Mouse (Mus musculus) adrenal gland, postnatal 25 days (tissue): ENCODE measurements around the gene Mrpl51. TPM values are rescaled to one million over a fixed set of nuclear protein-coding genes. Genes with fewer than 3 reads are reported as not detected.

ENCODE experiments used
- DNase-seq: peaks from one replicate; pipeline ENCODE4 v3.0.0; 2021; ENCODE audit warnings: mixed read lengths
- microRNA-seq, 2 experiments: library from miRNA; unstranded; fragments of <30 nt; microRNA quantifications; one replicate each; pipeline ENCODE4 v1.2.0; 2021
- total RNA-seq: library from RNA; stranded (reverse); gene quantifications from 2 replicates; pipeline ENCODE4 v1.2.3, GENCODE M21; 2021

Gene Mrpl51
- total RNA-seq, 1 experiment from 2014 or later: 198 TPM

DNA sequence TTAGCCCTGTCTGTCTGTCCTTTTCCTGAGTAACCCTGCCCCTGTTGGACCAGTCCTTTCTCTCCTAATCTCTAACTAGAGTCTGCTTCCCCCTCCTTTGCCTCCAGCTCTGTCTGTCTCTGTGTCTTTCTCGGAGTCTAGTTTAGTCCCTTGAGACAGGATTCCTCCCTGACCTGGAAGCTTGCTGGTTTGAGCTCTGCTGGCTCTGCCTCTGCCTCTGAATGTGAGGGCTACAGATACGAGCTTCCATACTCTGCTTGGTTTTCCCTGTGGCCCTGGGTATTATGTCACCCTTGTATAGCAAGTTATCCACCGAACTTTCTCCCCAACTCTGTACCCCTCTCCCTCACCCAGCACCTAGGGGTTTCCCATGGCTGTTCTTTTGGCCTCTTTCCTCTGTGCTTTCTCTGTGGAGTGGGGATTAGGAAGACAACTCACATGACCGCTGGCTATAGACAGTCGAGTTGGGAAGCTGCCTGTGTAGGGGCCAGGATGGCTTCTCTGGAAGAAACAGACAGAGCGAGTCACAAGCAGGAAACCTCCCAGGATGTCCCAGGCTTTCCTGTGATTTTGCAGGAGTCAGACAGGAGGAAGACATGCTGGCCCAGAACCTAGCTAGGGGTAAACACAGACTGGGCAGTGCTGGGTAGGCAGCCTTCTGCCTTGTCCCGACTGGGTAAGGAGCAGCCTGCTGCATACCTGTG, 42.4 kb downstream of the Mrpl51 start:
- no peak for DNase-seq

DNA sequence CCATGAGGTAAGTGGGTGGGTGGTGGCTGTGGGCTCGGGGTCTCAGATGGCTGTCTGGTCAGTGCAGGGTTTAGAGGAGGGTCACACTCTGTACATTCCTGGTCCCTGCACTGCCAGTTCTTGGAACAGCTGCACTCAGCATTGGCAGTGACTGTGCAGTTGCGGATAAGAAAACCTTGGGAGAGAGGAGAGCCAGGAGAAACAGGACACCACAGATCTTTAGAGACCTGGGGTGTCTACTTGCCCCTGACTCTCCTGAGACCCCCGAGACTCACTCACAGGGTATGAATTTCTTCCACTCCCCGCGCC, 42.9 kb downstream of the Mrpl51 start:
- DNase-seq: no peak

DNA sequence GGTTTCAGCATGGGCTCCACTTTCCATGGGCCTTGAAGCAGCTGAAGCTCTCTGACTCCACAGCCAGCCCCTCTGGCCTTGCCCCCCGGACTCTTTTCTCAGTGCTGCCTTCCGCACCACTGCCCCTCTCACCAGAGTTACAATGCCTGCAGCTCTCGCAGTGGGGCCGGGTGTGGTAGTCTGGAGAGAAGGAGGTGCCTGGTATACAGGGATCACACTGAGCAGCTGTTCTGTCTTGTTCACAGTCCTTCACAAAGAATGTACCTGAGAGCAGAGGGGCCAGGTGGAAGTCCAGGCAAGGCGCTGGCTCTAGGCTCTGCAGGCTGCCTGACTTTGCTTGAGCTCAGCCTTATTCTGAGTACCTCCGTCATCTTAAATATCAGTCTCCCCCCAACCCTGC, 44.7 kb downstream of the Mrpl51 start:
- DNase-seq: no peak

DNA sequence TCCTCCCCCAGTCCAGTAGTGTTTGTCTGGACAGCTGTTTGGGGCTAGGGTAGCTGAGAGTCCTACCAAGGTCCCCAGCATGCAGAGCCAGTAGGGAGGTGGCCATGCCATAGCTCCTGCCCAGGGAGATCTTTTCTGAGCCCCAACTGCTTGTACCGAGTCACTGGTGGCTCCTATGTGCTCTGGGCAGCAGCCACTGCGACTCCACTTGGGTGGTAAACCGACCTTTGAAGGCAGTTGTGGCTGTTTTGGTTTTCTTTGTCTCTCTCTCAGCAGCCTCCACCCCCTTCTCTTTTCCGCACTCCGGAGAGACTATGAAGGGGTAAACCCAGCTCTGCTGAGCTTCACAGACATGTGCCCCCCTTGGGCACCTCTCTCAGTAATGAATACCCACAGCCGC, 45.2 kb downstream of the Mrpl51 start, which contains the start of gene Cd27:
Cd27 (minus strand) TSS at position 229 of the 400 bp plus-strand sequence.
- no peak for DNase-seq

DNA sequence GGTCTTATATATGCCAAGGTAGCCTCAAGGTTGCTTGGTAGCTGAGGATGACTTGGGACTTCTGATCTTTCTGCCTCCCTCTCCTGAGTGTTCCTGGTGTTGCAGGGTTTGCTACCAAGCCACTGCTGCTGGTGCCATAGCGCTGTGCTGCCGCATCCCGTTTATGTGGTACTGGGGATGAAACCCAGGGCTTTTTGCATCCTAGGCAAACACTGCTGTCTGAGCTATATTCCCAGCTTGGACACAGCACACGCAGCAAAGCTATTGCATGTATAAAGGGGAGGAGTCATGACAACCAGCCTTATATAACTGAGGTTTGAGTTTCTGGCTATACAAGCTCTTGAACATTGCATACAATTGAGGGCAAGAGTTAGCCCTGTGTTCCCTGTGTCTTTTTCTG, 45.8 kb downstream of the Mrpl51 start:
- no peak for DNase-seq

DNA sequence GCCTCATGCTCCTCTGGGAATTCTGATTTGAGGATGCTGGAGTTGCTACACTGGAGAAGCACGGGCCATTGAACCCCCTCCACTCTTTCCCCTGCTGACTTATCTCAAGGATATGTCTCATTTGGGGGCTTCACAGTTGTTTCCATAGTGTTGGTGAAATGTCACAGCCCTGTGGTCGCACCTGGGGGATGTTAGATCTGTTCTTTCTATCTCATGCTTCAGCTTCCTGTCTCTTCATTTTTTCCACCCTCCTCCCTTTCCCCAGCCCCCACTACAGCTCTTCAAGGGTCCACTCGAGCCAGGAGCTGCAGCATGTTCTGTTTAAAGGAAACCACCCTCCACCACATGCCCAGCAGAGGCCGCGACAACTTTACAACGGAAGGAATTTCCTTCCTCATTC, 46.8 kb downstream of the Mrpl51 start:
- DNase-seq: no peak

DNA sequence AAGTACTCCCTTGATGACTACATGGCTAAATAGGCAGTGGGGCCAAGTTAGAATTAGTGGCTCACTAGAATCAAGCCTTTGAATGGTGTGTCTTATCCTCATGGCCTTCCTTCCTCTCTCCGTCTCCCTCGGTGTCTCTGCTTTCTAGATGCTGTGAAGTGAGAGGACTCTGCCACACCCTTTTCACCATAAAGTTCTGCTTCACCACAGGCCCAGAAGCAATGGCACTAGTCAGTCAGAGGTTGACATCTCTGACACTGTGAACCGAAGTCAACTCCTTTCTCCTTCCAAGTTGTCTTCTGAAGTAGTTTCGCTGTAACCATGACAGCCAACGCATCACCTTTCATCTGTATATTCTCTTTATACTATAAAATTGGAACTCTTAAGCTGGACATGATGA, 47.9 kb downstream of the Mrpl51 start:
- DNase-seq: no peak

DNA sequence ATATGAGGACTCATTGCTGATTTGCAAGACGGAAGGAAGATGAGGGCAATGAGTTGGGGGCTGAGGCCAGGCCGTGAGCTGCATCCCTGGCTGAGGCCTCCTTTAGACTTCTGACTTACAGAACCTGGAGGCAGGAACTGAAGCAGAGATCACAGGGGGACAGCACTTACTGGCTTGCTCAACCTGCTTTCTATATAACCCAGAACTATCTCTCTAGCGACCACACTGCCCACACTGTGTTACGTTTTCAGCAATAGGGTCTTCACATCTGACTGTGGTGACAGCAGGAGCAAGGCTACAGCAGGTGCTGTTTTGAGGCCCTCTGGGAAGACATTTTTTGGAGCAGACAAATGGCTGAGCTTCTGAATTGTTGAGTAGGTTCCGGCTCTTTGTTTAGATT, 49.0 kb downstream of the Mrpl51 start:
- no peak for DNase-seq

DNA sequence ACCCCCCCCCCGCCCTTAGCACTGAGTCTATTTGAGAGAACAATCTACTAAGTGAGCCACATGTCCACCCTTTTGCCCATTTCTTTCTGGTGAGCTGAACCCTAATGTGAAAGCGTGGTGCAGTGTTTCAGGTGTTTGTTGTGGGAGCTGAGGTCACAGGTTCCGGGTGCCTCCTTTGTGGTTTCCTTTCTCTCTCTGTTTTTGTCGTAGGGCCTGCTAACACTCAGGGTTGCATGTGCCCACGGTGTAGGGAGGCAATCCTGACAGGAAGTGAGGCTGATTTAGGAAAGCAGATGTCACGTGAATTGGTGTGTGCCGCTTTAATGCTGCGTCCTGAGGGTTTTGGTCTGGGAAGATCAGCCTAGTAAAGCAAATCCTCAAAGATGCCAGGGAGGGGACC, 50.0 kb downstream of the Mrpl51 start:
- DNase-seq: no peak

DNA sequence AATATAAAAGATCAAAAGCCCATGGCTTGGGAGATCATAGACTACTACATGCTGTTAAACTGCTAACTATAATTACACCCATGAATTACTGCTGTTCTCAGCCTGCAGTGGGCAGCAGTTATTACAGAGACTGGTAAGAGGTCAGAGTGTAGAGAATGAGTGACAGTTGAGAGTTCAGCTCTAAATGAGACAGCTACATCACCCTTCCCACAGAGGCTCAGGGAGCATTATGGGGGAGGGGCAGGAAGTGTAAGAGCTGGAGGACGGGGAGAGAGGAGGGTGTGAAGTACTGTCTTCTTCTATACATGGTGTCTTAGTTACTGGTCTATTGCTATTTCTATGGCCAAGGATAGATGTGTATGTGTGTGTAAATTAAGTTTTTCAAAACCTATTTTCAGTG, 53.0 kb downstream of the Mrpl51 start:
- DNase-seq: no peak

Small RNAs within 50 kb of the gene (microRNA-seq; reads per million reads assigned to microRNA genes)
- 0 to 0.36 reads per million in 2 experiments for gene Mir3098
- 0 reads per million in 2 experiments for gene Mir8113

Other genes with a start within 250 kb of the Mrpl51 start
- gene Cops7a, start 226.3 kb upstream of the Mrpl51 start, total RNA-seq: 172 and 177 TPM in 2 replicates
- 1.2 and 2.1 TPM in 2 replicates for gene Pianp, start 195.1 kb upstream of the Mrpl51 start, total RNA-seq
- gene Zfp384, start 182.7 kb upstream of the Mrpl51 start, total RNA-seq: 59.6 and 61.3 TPM in 2 replicates
- gene Ing4, start 152.0 kb upstream of the Mrpl51 start, total RNA-seq: 82.3 and 102 TPM in 2 replicates
- gene Acrbp, start 142.1 kb upstream of the Mrpl51 start, total RNA-seq: 10.4 and 11.7 TPM in 2 replicates
- 0.36 TPM in 1 of 2 replicates, not detected in the other for gene Lpar5, start 123.9 kb upstream of the Mrpl51 start, total RNA-seq
- gene Chd4, start 95.8 kb upstream of the Mrpl51 start, total RNA-seq: 175 and 203 TPM in 2 replicates
- gene Nop2, start 59.9 kb upstream of the Mrpl51 start, total RNA-seq: 36.2 and 44.0 TPM in 2 replicates
- 27.8 and 43.8 TPM in 2 replicates for gene Iffo1, start 46.6 kb upstream of the Mrpl51 start, total RNA-seq
- gene Gapdh, start 25.3 kb upstream of the Mrpl51 start, total RNA-seq: 1,475 and 1,510 TPM in 2 replicates
- 35.6 and 48.3 TPM in 2 replicates for gene Ncapd2, start 100 bp upstream of the Mrpl51 start, total RNA-seq
- 81.4 and 102 TPM in 2 replicates for gene Vamp1, start 23.8 kb downstream of the Mrpl51 start, total RNA-seq
- gene Tapbpl, start 40.1 kb downstream of the Mrpl51 start, total RNA-seq: 7.6 and 9.8 TPM in 2 replicates
- 0.79 TPM in 1 of 2 replicates, not detected in the other for gene Cd27, start 45.2 kb downstream of the Mrpl51 start, total RNA-seq
- not detected in 2 replicates for gene Tuba3a, start 94.2 kb downstream of the Mrpl51 start, total RNA-seq
- gene Ltbr, start 122.1 kb downstream of the Mrpl51 start, total RNA-seq: 78.7 and 91.8 TPM in 2 replicates
- gene Scnn1a, start 128.9 kb downstream of the Mrpl51 start, total RNA-seq: 1.6 and 1.9 TPM in 2 replicates
- 247 and 250 TPM in 2 replicates for gene Tnfrsf1a, start 157.6 kb downstream of the Mrpl51 start, total RNA-seq
- gene Plekhg6, start 189.0 kb downstream of the Mrpl51 start, total RNA-seq: 0.30 and 0.38 TPM in 2 replicates